Mouse (Mus musculus) MEL (cell line): ENCODE results near the gene Pstpip1. TPM values are rescaled to one million over a fixed set of nuclear protein-coding genes. Genes with fewer than 3 reads are reported as not detected.

Experiments used
- DNase-seq: peaks from one replicate; pipeline ENCODE4 v3.0.0; 2011; ENCODE audit warnings: low read depth, low spot score
- H3K27ac ChIP-seq: 2 replicates; pipeline ENCODE4 v1.5.1; 2012; ENCODE audit warnings: low read depth, mild to moderate bottlenecking, control low read depth, low read length, moderate library complexity; ENCODE audit not compliant: control insufficient read depth
- H3K27me3 ChIP-seq, 2 experiments: fragments of 150-350 bp in 1 of 2; sonication (generic) in 1 of 2; 2 replicates each; pipeline ENCODE4 v1.6.1; 2012; ENCODE audit warnings: low read length in 2 of 2, mild to moderate bottlenecking in 2 of 2, improper control_type of control experiment in 1 of 2, moderate library complexity in 1 of 2; ENCODE audit not compliant: insufficient read depth in 2 of 2, control insufficient read depth in 1 of 2
- H3K36me3 ChIP-seq, 2 experiments: 2 replicates each; pipeline ENCODE4 v1.6.1; 2012 to 2014; ENCODE audit warnings: low read length in 2 of 2, improper control_type of control experiment in 1 of 2, inconsistent platforms in 1 of 2, mild to moderate bottlenecking in 1 of 2; ENCODE audit not compliant: insufficient read depth in 2 of 2, control insufficient read depth in 1 of 2
- H3K4me1 ChIP-seq, 2 experiments: fragments of 150-350 bp in 1 of 2; sonication (generic) in 1 of 2; 2 replicates each; pipeline ENCODE4 v1.6.1; 2012; ENCODE audit warnings: low read length in 2 of 2, improper control_type of control experiment in 1 of 2, mild to moderate bottlenecking in 1 of 2; ENCODE audit not compliant: insufficient read depth in 2 of 2, control insufficient read depth in 1 of 2
- H3K4me3 ChIP-seq, 2 experiments: fragments of 150-350 bp in 1 of 2; sonication (generic) in 1 of 2; 2 replicates each; pipeline ENCODE4 v1.5.1; 2012; ENCODE audit warnings: low read depth in 2 of 2, low read length in 2 of 2, mild to moderate bottlenecking in 2 of 2, moderate library complexity in 2 of 2, control low read depth in 1 of 2, improper control_type of control experiment in 1 of 2; ENCODE audit not compliant: control insufficient read depth in 1 of 2, insufficient read depth in 1 of 2
- H3K79me2 ChIP-seq: 2 replicates; pipeline ENCODE4 v1.6.1; 2012; ENCODE audit warnings: mild to moderate bottlenecking, low read length, moderate library complexity; ENCODE audit not compliant: control insufficient read depth, poor library complexity, insufficient read depth
- H3K9ac ChIP-seq: 2 replicates; pipeline ENCODE4 v1.6.1; 2012; ENCODE audit warnings: low read depth, mild to moderate bottlenecking, control low read depth, low read length, moderate library complexity; ENCODE audit not compliant: control insufficient read depth, poor library complexity, severe bottlenecking
- H3K9me3 ChIP-seq: fragments of 150-350 bp; sonication (generic); replicated peaks from 2 replicates; pipeline ENCODE4 v1.6.1; 2012; ENCODE audit warnings: mild to moderate bottlenecking, low read length, improper control_type of control experiment, moderate library complexity; ENCODE audit not compliant: insufficient read depth
- BHLHE40 ChIP-seq: IDR thresholded peaks from 2 replicates; pipeline ENCODE4 v1.6.1; 2012; ENCODE audit warnings: low read depth, mild to moderate bottlenecking, inconsistent platforms, low read length, improper control_type of control experiment, borderline replicate concordance
- CTCF ChIP-seq, 3 experiments: IDR thresholded peaks in 2 of 3; conservative IDR thresholded peaks in 1 of 3; 2 replicates each; pipeline ENCODE4 v1.5.1; 2011 to 2012; ENCODE audit warnings: low read length in 3 of 3, low read depth in 2 of 3, mild to moderate bottlenecking in 2 of 3, improper control_type of control experiment in 1 of 3, inconsistent platforms in 1 of 3, mixed read lengths in 1 of 3, moderate library complexity in 1 of 3; ENCODE audit not compliant: control insufficient read depth in 1 of 3, insufficient read depth in 1 of 3, poor library complexity in 1 of 3, severe bottlenecking in 1 of 3
- E2F4 ChIP-seq: IDR thresholded peaks from 2 replicates; pipeline ENCODE4 v1.6.1; 2011; ENCODE audit warnings: low read depth, low read length, improper control_type of control experiment, borderline replicate concordance
- EP300 ChIP-seq, 2 experiments: IDR thresholded peaks; 2 replicates each; pipeline ENCODE4 v1.6.1; 2011; ENCODE audit warnings: improper control_type of control experiment in 2 of 2, low read length in 2 of 2, low read depth in 1 of 2, mild to moderate bottlenecking in 1 of 2
- ETS1 ChIP-seq: IDR thresholded peaks from 2 replicates; pipeline ENCODE4 v1.6.1; 2012; ENCODE audit warnings: low read depth, mild to moderate bottlenecking, inconsistent platforms, low read length, improper control_type of control experiment, moderate library complexity
- HCFC1 ChIP-seq: IDR thresholded peaks from 2 replicates; pipeline ENCODE4 v1.6.1; 2012; ENCODE audit warnings: low read depth, mild to moderate bottlenecking, inconsistent platforms, low read length, improper control_type of control experiment, moderate library complexity
- MAX ChIP-seq: IDR thresholded peaks from 2 replicates; pipeline ENCODE4 v1.6.1; 2011; ENCODE audit warnings: low read length, improper control_type of control experiment
- NRF1 ChIP-seq: IDR thresholded peaks from 2 replicates; pipeline ENCODE4 v1.6.1; 2014; ENCODE audit warnings: low read depth, mild to moderate bottlenecking, inconsistent platforms, low read length, improper control_type of control experiment, moderate library complexity; ENCODE audit not compliant: poor library complexity, insufficient read depth, severe bottlenecking
- POLR2AphosphoS2 ChIP-seq: IDR thresholded peaks from 2 replicates; pipeline ENCODE4 v1.6.1; 2011; ENCODE audit warnings: low read length, improper control_type of control experiment
- POLR2AphosphoS5 ChIP-seq: IDR thresholded peaks from 2 replicates; pipeline ENCODE4 v1.6.1; 2012; ENCODE audit warnings: low read depth, borderline replicate concordance, mild to moderate bottlenecking, inconsistent platforms, low read length, moderate library complexity, mixed read lengths
- RCOR1 ChIP-seq: IDR thresholded peaks from 2 replicates; pipeline ENCODE4 v1.6.1; 2012; ENCODE audit warnings: low read depth, mild to moderate bottlenecking, inconsistent platforms, low read length, improper control_type of control experiment
- TCF12 ChIP-seq: IDR thresholded peaks from 2 replicates; pipeline ENCODE4 v1.6.1; 2014; ENCODE audit warnings: low read depth, mild to moderate bottlenecking, inconsistent platforms, low read length, improper control_type of control experiment, moderate library complexity
- UBTF ChIP-seq: IDR thresholded peaks from 2 replicates; pipeline ENCODE4 v1.6.1; 2012; ENCODE audit warnings: low read depth, mild to moderate bottlenecking, inconsistent platforms, low read length, improper control_type of control experiment, moderate library complexity, borderline replicate concordance; ENCODE audit not compliant: insufficient read depth
- USF2 ChIP-seq, 2 experiments: IDR thresholded peaks; 2 replicates each; pipeline ENCODE4 v1.6.1; 2011 to 2012; ENCODE audit warnings: improper control_type of control experiment in 2 of 2, low read length in 2 of 2, borderline replicate concordance in 1 of 2, inconsistent platforms in 1 of 2, low read depth in 1 of 2, mild to moderate bottlenecking in 1 of 2; ENCODE audit not compliant: insufficient read depth in 1 of 2
- ZC3H11A ChIP-seq: IDR thresholded peaks from 2 replicates; pipeline ENCODE4 v1.6.1; 2012; ENCODE audit warnings: low read depth, mild to moderate bottlenecking, inconsistent platforms, low read length, improper control_type of control experiment
- ZMIZ1 ChIP-seq: IDR thresholded peaks from 2 replicates; pipeline ENCODE4 v1.6.1; 2012; ENCODE audit warnings: low read depth, mild to moderate bottlenecking, inconsistent platforms, low read length, improper control_type of control experiment, moderate library complexity
- ZNF384 ChIP-seq: IDR thresholded peaks from 2 replicates; pipeline ENCODE4 v1.6.1; 2012; ENCODE audit warnings: low read depth, mild to moderate bottlenecking, inconsistent platforms, low read length, improper control_type of control experiment
- polyA plus RNA-seq, 2 experiments: library from polyadenylated mRNA; stranded (reverse) in 1 of 2; unstranded in 1 of 2; fragments of >175 nt in 1 of 2; fragments of >200 nt in 1 of 2; gene quantifications; 2 replicates each; pipeline versions ENCODE4 v1.2.1 to v1.2.4; 2012; ENCODE audit warnings: low replicate concordance in 2 of 2, low read depth in 1 of 2; ENCODE audit not compliant: insufficient read length in 2 of 2, insufficient read depth in 1 of 2, missing spikeins in 1 of 2
- total RNA-seq: library from RNA; depleted of rRNA; stranded (reverse); fragments of 300-350 nt; gene quantifications from 2 replicates; pipeline ENCODE4 v1.2.3, GENCODE M21; 2012

The Pstpip1 gene
- total and polyA plus RNA-seq, 3 experiments, result 0.04 to 0.22 TPM; not detected in 1

DNA sequence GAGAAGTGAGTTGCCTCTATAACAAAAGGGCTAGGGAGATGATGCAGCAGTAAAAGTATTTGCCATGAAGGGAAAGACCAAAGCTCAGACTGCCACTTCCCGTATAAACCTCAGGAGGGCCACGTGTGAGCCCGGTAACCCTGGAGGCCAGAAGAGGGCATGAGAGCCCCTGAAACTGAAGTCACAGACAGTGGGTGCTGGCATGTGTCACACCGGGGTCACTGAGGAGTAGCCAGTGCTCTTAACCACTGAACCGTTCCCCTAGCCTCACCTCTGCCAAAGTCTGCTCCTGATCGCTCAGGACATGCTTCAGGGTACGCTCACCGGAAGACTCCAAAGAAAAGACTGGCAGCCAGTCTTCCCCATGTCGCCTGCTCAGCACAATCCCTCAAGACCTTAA is 52.0 kb downstream of the Pstpip1 start:
- Histone ChIP-seq H3K27me3 (no peaks in the 10 kb centered on the region), H3K9ac (no peak overlapping the region), H3K36me3 (peaks cover 2 to 3% of the 10 kb centered on the region in 2 experiments; a peak in 3 of 4 replicates), H3K27ac (no peak overlapping the region), H3K4me1 (peaks cover 0 to 2% of the 10 kb centered on the region in 2 experiments; a peak in 1 of 4 replicates), H3K9me3 (no peaks in the 10 kb centered on the region), H3K4me3 (no peak overlapping the region), H3K79me2 (no peaks in the 10 kb centered on the region)
- DNase-seq, result no peak
- TF ChIP-seq UBTF (no peak), ZC3H11A (no peak), USF2 (IDR thresholded peaks at IDR 0.05; ENCODE audit: borderline replicate concordance in 1 of 2, insufficient read depth in 1 of 2, low read depth in 1 of 2, low read length in 2 of 2) (no peak), NRF1 (no peak), MAX (no peak)

GRCm38 (mm10) chr9:56144366-56145003 is 54.7 kb downstream of the Pstpip1 start:
- no peak overlapping the region for H3K9ac ChIP-seq
- TF ChIP-seq E2F4, result no peak
- TF ChIP-seq POLR2AphosphoS2, result no peak
- no peak for TF ChIP-seq MAX
- TF ChIP-seq ZNF384, result no peak
- TF ChIP-seq CTCF (IDR thresholded peaks at IDR 0.05 in 2 of 3, conservative IDR thresholded peaks at IDR 0.05 in 1 of 3; ENCODE audit: control insufficient read depth in 1 of 3, insufficient read depth in 1 of 3, low read depth in 2 of 3, low read length in 3 of 3, poor library complexity in 1 of 3, severe bottlenecking in 1 of 3), result peak in 1 of 3 experiments; percentile 10; a peak in 1 of 6 replicates
- TF ChIP-seq POLR2AphosphoS5, result no peak
- TF ChIP-seq, all 39 proteins: peak for 1
- no peaks in the 10 kb centered on the region for H3K9me3 ChIP-seq
- H3K79me2 ChIP-seq, result no peaks in the 10 kb centered on the region
- peaks cover 0 to 3% of the 10 kb centered on the region in 2 experiments; a peak in 1 of 4 replicates for H3K36me3 ChIP-seq
- H3K27me3 ChIP-seq, result no peaks in the 10 kb centered on the region
- no peak overlapping the region for H3K27ac ChIP-seq
- DNase-seq, result no peak
- H3K4me3 ChIP-seq, result no peak overlapping the region
- H3K4me1 ChIP-seq, result no peaks in the 10 kb centered on the region

DNA sequence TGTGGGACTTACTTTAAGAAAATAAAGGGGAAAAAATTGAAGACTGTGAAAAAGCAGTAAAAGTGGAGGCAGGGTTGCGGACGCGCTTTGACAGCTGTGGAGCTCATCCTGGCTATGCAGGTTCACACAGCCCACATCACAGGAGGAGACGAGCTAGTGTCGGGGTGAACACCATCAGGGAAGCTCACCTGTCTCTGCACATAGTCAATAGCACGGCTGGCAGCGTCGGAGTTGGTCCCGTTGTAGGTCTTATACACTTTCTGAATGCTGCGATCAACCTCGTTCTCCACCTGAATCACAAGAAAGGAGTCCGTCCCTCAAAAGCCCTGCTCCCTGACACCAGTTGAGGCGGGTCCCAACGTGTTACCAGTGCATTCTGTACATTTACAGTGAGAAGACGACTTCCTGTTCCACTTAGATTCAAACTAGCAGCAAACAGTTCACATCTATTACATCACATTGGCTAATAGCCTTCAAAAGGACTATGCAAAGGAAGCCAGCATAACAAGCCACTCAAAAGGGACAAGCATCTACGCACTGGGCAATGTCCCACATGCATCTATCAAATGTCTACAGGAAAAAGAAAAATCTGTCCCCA is 56.7 kb downstream of the Pstpip1 start:
- TF ChIP-seq USF2 (IDR thresholded peaks at IDR 0.05; ENCODE audit: borderline replicate concordance in 1 of 2, insufficient read depth in 1 of 2, low read depth in 1 of 2, low read length in 2 of 2) (no peak), POLR2AphosphoS2 (no peak), EP300 (IDR thresholded peaks at IDR 0.05; ENCODE audit: low read depth in 1 of 2, low read length in 2 of 2) (no peak), MAX (no peak), ETS1 (no peak), ZMIZ1 (no peak), POLR2AphosphoS5 (no peak), RCOR1 (no peak), HCFC1 (no peak), ZNF384 (no peak), BHLHE40 (no peak), UBTF (no peak), TCF12 (no peak), NRF1 (no peak)
- no peak overlapping the region for H3K4me3 ChIP-seq
- no peak overlapping the region for H3K27ac ChIP-seq
- H3K4me1 ChIP-seq, result no peaks in the 10 kb centered on the region
- no peaks in the 10 kb centered on the region for H3K9me3 ChIP-seq
- no peaks in the 10 kb centered on the region for H3K79me2 ChIP-seq
- H3K9ac ChIP-seq, result no peak overlapping the region
- H3K27me3 ChIP-seq, result no peaks in the 10 kb centered on the region
- peaks cover 0 to 5% of the 10 kb centered on the region in 2 experiments; a peak in 1 of 4 replicates for H3K36me3 ChIP-seq
- DNase-seq, result no peak
